ENCODE assay signal across 30 mouse cellular contexts in the genomic region with DNA sequence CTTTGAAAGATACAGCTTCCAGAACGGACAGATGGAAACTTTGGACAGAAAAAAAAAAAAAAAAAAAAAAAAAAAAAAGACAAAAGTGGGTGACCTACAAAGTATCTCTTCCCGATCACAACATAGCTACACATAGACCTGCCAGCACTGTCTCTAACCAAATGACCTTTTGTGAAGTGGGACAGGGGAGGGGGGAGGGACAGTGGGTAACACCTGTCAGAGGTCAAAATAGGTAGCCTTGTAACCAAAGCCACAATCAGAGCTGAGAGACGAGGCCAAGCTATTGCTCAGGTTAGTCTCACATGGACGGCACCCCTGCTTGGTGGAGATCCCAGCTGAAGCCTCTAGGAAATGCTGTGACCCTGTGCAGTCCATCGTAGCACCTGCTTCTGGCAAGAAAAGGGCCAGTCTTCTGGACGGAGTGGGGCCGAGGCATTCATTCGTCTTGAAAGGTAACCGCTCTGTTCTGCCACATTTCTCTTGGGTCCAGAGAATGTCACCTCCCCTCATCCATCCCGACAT. TPM values are rescaled to one million over a fixed set of nuclear protein-coding genes. Genes with fewer than 3 reads are reported as not detected.
DNase-seq lines count a peak whose midpoint lies in the region; ATAC-seq and TF ChIP-seq lines count a peak whose summit lies in the region.
"Had no signal": no experiment of that assay in that cellular context is flagged by ENCODE, and none has a peak within 500 bp of the region (broad histone marks: within the 10 kb centered on the region; RNA-seq: fewer than 3 reads in every experiment).

No protein-coding gene starts in this region.

- H3K4me1 ChIP-seq in embryonic facial prominence, embryonic 13.5 days = peaks cover 15% of the 10 kb centered on the region; the same call in 1 of the 2 replicates
- 0 out of 2 replicates have a peak, but pooled peaks cover 5% of the 10 kb centered on the region for H3K4me1 ChIP-seq in embryonic facial prominence, embryonic 10.5 days
- peaks cover 23% of the 10 kb centered on the region for H3K4me1 ChIP-seq in heart, postnatal 0 days (ENCODE audit: control insufficient read depth, insufficient read depth)
- peaks cover 27% of the 10 kb centered on the region for H3K4me1 ChIP-seq in heart, embryonic 12.5 days (replicated peaks)
- H3K4me1 ChIP-seq in thymus, adult 2 months (replicated peaks; ENCODE audit: control insufficient read depth, insufficient read depth, low read length) = 0 out of 2 replicates have a peak, but pooled peaks cover 3% of the 10 kb centered on the region

- H3K36me3 ChIP-seq in embryonic facial prominence, embryonic 13.5 days = peaks cover 18% of the 10 kb centered on the region
- H3K36me3 ChIP-seq in embryonic facial prominence, embryonic 10.5 days (replicated peaks) = peaks cover 34% of the 10 kb centered on the region
- peaks cover 22% of the 10 kb centered on the region for H3K36me3 ChIP-seq in heart, postnatal 0 days (replicated peaks; ENCODE audit: control insufficient read depth, insufficient read depth, low read length)
- peaks cover 18% of the 10 kb centered on the region for H3K36me3 ChIP-seq in heart, embryonic 12.5 days
- peaks cover 38% of the 10 kb centered on the region for H3K36me3 ChIP-seq in thymus, adult 2 months (ENCODE audit: control insufficient read depth, insufficient read depth, low read length)

- TF ChIP-seq POLR2A in thymus, adult 2 months (IDR thresholded peaks at IDR 0.05; ENCODE audit: control insufficient read depth, extremely low read depth, insufficient read depth, low read length, poor library complexity) = no peak

- H3K9ac ChIP-seq in embryonic facial prominence, embryonic 13.5 days = no peak overlapping the region
- H3K9ac ChIP-seq in heart, postnatal 0 days (replicated peaks; ENCODE audit: low read depth, low read length) = no peak overlapping the region
- no peak overlapping the region for H3K9ac ChIP-seq in heart, embryonic 12.5 days
- H3K9ac ChIP-seq: embryonic facial prominence, embryonic 15.5 days; forebrain, embryonic 15.5 days; hindbrain, embryonic 14.5 days; limb, embryonic 13.5 days; liver, embryonic 14.5 days; lung, embryonic 14.5 days had no signal

- no peak for ATAC-seq in embryonic facial prominence, embryonic 13.5 days (ENCODE audit: insufficient number of reproducible peaks, insufficient read depth, low FRiP score, low TSS enrichment, low read depth)
- no peak for ATAC-seq in heart, postnatal 0 days (ENCODE audit: insufficient read depth, low read depth)
- no peak for ATAC-seq in heart, embryonic 12.5 days (ENCODE audit: insufficient number of reproducible peaks, low FRiP score)
- ATAC-seq: CD4-positive, CD25-positive, alpha-beta regulatory T cell, adult 4 months; forebrain, embryonic 15.5 days; inflammation-experienced regulatory T-cells, adult 6 months had no signal

- no peak for TF ChIP-seq EP300 in heart, postnatal 0 days (IDR thresholded peaks at IDR 0.05; ENCODE audit: low read depth)

- WGBS in embryonic facial prominence, embryonic 13.5 days = 79% methylated on average over 10 of the region's 10 CpGs
- WGBS in embryonic facial prominence, embryonic 10.5 days = 86% methylated on average over 10 of the region's 10 CpGs
- 75% methylated on average over 10 of the region's 10 CpGs for WGBS in heart, postnatal 0 days
- WGBS in heart, embryonic 12.5 days = 85% methylated on average over 10 of the region's 10 CpGs
- WGBS in thymus, adult 2 months = 92% methylated on average over 10 of the region's 10 CpGs

- H3K4me3 ChIP-seq in embryonic facial prominence, embryonic 13.5 days = no peak overlapping the region
- no peak overlapping the region for H3K4me3 ChIP-seq in embryonic facial prominence, embryonic 10.5 days
- H3K4me3 ChIP-seq in heart, postnatal 0 days (ENCODE audit: low read depth, low read length) = no peak overlapping the region
- no peak overlapping the region for H3K4me3 ChIP-seq in heart, embryonic 12.5 days
- no peak overlapping the region for H3K4me3 ChIP-seq in thymus, adult 2 months (ENCODE audit: control insufficient read depth, insufficient read depth, low read length)
- H3K4me3 ChIP-seq: embryonic facial prominence, embryonic 15.5 days; forebrain, embryonic 15.5 days; heart, embryonic 10.5 days; limb, embryonic 13.5 days had no signal

- H3K27me3 ChIP-seq in embryonic facial prominence, embryonic 13.5 days = no peaks in the 10 kb centered on the region
- no peaks in the 10 kb centered on the region for H3K27me3 ChIP-seq in embryonic facial prominence, embryonic 10.5 days (replicated peaks; ENCODE audit: low read depth, poor library complexity, severe bottlenecking)
- no peaks in the 10 kb centered on the region for H3K27me3 ChIP-seq in heart, postnatal 0 days (ENCODE audit: control insufficient read depth, insufficient read depth, low read length)
- H3K27me3 ChIP-seq in heart, embryonic 12.5 days (replicated peaks) = no peaks in the 10 kb centered on the region
- no peaks in the 10 kb centered on the region for H3K27me3 ChIP-seq in thymus, adult 2 months (ENCODE audit: control insufficient read depth, insufficient read depth, low read length)
- H3K27me3 ChIP-seq: embryonic facial prominence, embryonic 15.5 days; forebrain, embryonic 15.5 days; limb, embryonic 13.5 days had no signal

- H3K4me2 ChIP-seq in embryonic facial prominence, embryonic 13.5 days = no peak overlapping the region
- no peak overlapping the region for H3K4me2 ChIP-seq in heart, postnatal 0 days (ENCODE audit: low read depth, low read length)
- H3K4me2 ChIP-seq in heart, embryonic 12.5 days = no peak overlapping the region
- H3K4me2 ChIP-seq: embryonic facial prominence, embryonic 15.5 days; forebrain, embryonic 15.5 days; hindbrain, embryonic 14.5 days; limb, embryonic 13.5 days; lung, embryonic 14.5 days had no signal

- peak overlapping the region; percentile 8; the same call in 1 of the 2 replicates for H3K27ac ChIP-seq in embryonic facial prominence, embryonic 13.5 days
- no peak overlapping the region for H3K27ac ChIP-seq in embryonic facial prominence, embryonic 10.5 days (replicated peaks)
- peak overlapping the region; percentile 66 for H3K27ac ChIP-seq in heart, postnatal 0 days (ENCODE audit: low read depth)
- no peak overlapping the region for H3K27ac ChIP-seq in heart, embryonic 12.5 days (ENCODE audit: poor library complexity, severe bottlenecking)
- no peak overlapping the region for H3K27ac ChIP-seq in thymus, adult 2 months (ENCODE audit: control insufficient read depth, insufficient read depth, low read length)
- H3K27ac ChIP-seq: embryonic facial prominence, embryonic 15.5 days; forebrain, embryonic 15.5 days; hindbrain, embryonic 14.5 days; limb, embryonic 13.5 days; liver, embryonic 14.5 days had no signal

- no peaks in the 10 kb centered on the region for H3K9me3 ChIP-seq in embryonic facial prominence, embryonic 13.5 days
- no peaks in the 10 kb centered on the region for H3K9me3 ChIP-seq in embryonic facial prominence, embryonic 10.5 days
- no peaks in the 10 kb centered on the region for H3K9me3 ChIP-seq in heart, postnatal 0 days (replicated peaks; ENCODE audit: control insufficient read depth, low read length)
- no peaks in the 10 kb centered on the region for H3K9me3 ChIP-seq in heart, embryonic 12.5 days (replicated peaks)
- H3K9me3 ChIP-seq: embryonic facial prominence, embryonic 15.5 days; forebrain, embryonic 15.5 days; heart, embryonic 10.5 days; limb, embryonic 13.5 days had no signal

- DNase-seq in embryonic facial prominence, embryonic 10.5 days (ENCODE audit: low spot score) = no peak
- DNase-seq in heart, postnatal 0 days (ENCODE audit: low spot score) = no peak
- DNase-seq in thymus, adult 2 months = no peak
- no peak for DNase-seq in thymus, postnatal 10 days (ENCODE audit: low spot score in 2 of 2)
- DNase-seq in right cerebral cortex, postnatal 4 days = no peak
- no peak for DNase-seq in embryo, embryonic 10 days (ENCODE audit: low spot score)
- DNase-seq: cerebellum, postnatal 10 days; embryo, embryonic 11 days; kidney, adult 8-10 months; midbrain, embryonic 14.5 days; spleen, adult 18-20 months; thymus, postnatal 25 days had no signal

- TF ChIP-seq CTCF in heart, postnatal 0 days (IDR thresholded peaks at IDR 0.05; ENCODE audit: low read depth) = no peak
- 0 out of 2 replicates have a peak, but pooled peaks have one; percentile 10 for TF ChIP-seq CTCF in thymus, adult 2 months (IDR thresholded peaks at IDR 0.05; ENCODE audit: borderline replicate concordance, control insufficient read depth, extremely low read depth, insufficient read depth, low read length, poor library complexity)

RNA-seq across cellular contexts. Expression of a gene that starts 29.0 kb away (rescaled TPM):
- polyA plus RNA-seq in embryonic facial prominence, embryonic 13.5 days (2015; fragmentation: Nextera tagmentation; extraction: Ambion mirVana) = not detected in 2 replicates
- not detected in 2 replicates for polyA plus RNA-seq in embryonic facial prominence, embryonic 10.5 days (2016; fragmentation: Nextera tagmentation; extraction: Ambion mirVana)
- not detected in 2 replicates for total RNA-seq in heart, postnatal 0 days (2014; rRNA removed; ENCODE audit: low replicate concordance)
- polyA plus RNA-seq in heart, postnatal 0 days (2015; fragmentation: Nextera tagmentation; extraction: Ambion mirVana) = 0.11 and 0.15 TPM in 2 replicates
- not detected in 2 replicates for polyA plus RNA-seq in heart, embryonic 12.5 days (2016; fragmentation: Nextera tagmentation; extraction: Ambion mirVana)
- not detected in 2 replicates for polyA plus RNA-seq in thymus, adult 2 months (2012; rRNA removed)
- total RNA-seq: adrenal gland, postnatal 14 days; gastrocnemius, postnatal 4 days; heart, postnatal 4 days; left cerebral cortex, postnatal 25 days; megakaryocyte-erythroid progenitor cell, adult 5-6 weeks had no signal
- polyA plus RNA-seq: CD4-positive, CD25-positive, alpha-beta regulatory T cell, adult 4 months; hindbrain, embryonic 14.5 days; liver, embryonic 14.5 days; midbrain, embryonic 14.5 days; neural tube, embryonic 11.5 days; testis, adult 2 months had no signal

RNA-seq across cellular contexts. Expression of a gene that starts 51.1 kb away (rescaled TPM):
- 22.7 and 23.0 TPM in 2 replicates for polyA plus RNA-seq in embryonic facial prominence, embryonic 13.5 days (2015; fragmentation: Nextera tagmentation; extraction: Ambion mirVana)
- polyA plus RNA-seq in embryonic facial prominence, embryonic 10.5 days (2016; fragmentation: Nextera tagmentation; extraction: Ambion mirVana) = 22.1 and 23.9 TPM in 2 replicates
- total RNA-seq in heart, postnatal 0 days (2014; rRNA removed; ENCODE audit: low replicate concordance) = 40.7 and 47.4 TPM in 2 replicates
- 26.0 and 26.5 TPM in 2 replicates for polyA plus RNA-seq in heart, postnatal 0 days (2015; fragmentation: Nextera tagmentation; extraction: Ambion mirVana)
- 16.7 and 17.4 TPM in 2 replicates for polyA plus RNA-seq in heart, embryonic 12.5 days (2016; fragmentation: Nextera tagmentation; extraction: Ambion mirVana)
- polyA plus RNA-seq in thymus, adult 2 months (2012; rRNA removed) = 172 and 234 TPM in 2 replicates

Comparison
In these comparisons a context has a peak if more than half of its experiments do, and no peak if none do; other contexts are left out.
1. H3K27ac ChIP-seq: peak in embryonic facial prominence, embryonic 13.5 days (single experiment) and heart, postnatal 0 days (single experiment); none in embryonic facial prominence, embryonic 10.5 days (single experiment), heart, embryonic 12.5 days (single experiment) and thymus, adult 2 months (single experiment).